Mouse (Mus musculus): ENCODE data around the gene Trpc3. TPM values are rescaled to one million over a fixed set of nuclear protein-coding genes. Genes with fewer than 3 reads are reported as not detected.
"Not testable (repeated sequence)": the region's sequence is repeated elsewhere in the genome, so short reads cannot be mapped to it uniquely, and the experiment has no call there.

Gene Trpc3
- not detected for polyA plus RNA-seq (2017; shearing (Covaris generic))

GRCm38 (mm10) chr3:36689392-36690291, at the start of gene Trpc3:
TSS of gene Trpc3 (minus strand) at chr3:36690167.
- ATAC-seq, result no peak

DNA sequence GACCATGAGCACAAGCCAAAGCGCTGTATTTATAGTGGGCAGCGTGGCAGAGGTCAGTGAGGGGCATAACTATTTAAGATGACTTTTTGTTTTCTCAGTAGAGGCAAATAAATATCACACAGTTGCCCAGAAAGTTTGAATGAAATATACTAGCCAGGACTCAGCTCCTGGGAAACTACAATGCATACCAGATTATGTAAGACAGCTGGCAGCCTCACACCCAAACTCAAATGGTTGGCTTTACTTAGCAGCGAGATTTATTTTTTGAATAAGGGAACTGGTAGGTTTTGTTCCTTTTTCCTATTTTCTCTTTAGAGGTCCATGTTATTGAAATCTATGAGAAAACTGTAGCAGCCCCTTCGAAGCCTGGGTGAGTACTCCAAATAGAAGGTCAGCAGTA, 48.1 kb upstream of the Trpc3 start:
- ATAC-seq, result no peak

- ATAC-seq, result no peak
Measured at GRCm38 (mm10) chr3:36733075-36733474, 43.1 kb upstream of the Trpc3 start.

DNA sequence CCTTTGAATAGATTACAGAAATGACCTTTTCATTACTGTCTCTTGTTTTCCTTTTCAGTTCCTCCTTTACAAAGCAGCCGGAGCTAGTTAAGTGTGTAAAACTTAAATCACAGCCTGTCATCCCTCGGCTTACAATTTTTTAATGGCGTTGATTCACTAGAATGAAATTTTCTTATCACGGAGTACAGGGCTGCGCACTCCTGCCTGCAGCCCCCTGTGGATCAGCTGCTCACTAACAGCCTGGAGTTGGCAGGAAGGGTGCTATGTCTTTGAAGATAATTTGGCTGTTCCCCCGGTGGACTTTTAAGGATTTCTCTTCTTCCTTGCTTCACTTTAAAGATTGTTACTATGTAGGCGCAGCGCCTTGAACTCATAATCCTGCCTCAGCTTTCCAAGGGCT, 36.6 kb upstream of the Trpc3 start:
- no peak for ATAC-seq

DNA sequence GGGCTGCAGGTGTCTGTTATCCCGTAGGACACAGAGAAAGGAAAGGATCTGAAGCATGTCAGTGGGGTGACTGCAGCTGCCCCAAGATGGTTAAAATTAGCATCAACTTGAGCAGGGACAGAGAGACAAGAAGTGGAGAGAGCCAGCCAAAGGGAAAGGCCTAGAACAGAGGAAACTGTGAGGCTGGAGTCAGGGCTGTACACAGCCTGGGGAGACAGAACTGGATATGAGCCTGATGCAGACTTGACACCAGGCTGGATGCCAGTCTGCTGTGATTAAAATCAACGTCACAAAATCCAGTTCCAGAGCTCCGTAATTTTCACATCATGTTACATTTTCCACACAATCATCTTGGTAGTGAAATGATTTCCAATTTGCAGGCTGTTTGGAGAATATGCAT, 31.9 kb upstream of the Trpc3 start:
- ATAC-seq, result no peak

- ATAC-seq, result no peak
Measured at GRCm38 (mm10) chr3:36709521-36709920, 19.6 kb upstream of the Trpc3 start.

DNA sequence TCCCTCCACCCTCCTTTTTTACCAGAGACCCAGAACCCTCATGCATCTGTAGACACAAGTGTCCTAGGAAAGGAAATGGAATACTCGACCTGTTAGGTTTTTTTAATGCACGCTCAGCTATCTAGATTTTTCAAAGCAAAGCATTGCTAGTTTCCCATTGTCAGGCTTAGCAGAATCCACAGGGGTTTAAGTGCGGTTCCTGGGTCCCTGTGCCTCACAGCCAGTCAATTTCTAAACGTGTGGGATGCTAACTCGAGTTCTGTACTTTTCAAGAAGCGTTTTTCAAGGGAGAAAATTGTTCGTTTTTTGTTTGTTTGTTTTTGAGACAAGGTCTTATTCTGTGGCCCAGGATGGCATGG, 304 bp upstream of the Trpc3 start:
- no peak for ATAC-seq

DNA sequence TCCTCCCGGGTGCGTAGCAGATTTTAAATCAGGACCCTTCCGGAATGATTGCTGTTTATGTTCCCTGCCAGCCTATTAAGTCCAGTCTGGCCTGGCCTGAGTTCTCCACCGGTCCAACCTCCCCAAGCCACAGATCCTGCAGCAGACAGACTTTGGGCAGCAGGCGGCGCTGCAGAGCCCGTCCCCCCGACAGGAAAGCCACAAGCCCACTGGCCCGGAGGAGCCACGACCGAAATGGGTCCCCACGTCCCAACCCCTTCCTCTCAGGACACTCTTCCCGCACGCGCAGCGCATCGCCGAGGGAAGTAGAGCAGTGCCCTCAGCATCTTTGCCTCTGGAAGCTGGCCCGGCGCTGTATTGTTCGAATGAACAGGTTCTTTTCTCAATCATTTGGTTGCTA, 1.1 kb downstream of the Trpc3 start:
- no peak for ATAC-seq

DNA sequence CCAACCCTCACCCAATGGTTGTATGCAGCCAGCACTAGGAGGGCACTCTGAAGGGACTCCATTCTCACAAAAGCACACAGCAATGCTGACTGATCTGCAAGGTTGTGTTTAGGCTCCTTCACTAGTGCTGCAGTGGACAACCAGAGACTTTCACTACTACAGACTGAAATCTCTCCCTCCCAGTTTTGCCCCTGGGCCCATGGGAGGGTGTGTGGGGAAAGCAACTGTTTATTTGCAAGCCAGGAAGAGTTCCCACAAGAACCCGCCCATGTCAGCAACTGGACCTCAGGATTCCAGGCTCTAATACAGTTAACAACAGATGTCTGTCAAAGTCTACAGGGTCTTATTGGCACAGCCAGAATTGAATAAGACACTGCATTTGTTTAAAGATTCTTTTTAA, 14.1 kb downstream of the Trpc3 start:
- no peak for ATAC-seq

GRCm38 (mm10) chr3:36667814-36668213, 22.2 kb downstream of the Trpc3 start:
- ATAC-seq, result no peak

- not testable (repeated sequence) for ATAC-seq
Measured at GRCm38 (mm10) chr3:36645245-36645559, 44.8 kb downstream of the Trpc3 start.

- no peak for ATAC-seq
Measured at GRCm38 (mm10) chr3:36644554-36645244, 45.3 kb downstream of the Trpc3 start.

DNA sequence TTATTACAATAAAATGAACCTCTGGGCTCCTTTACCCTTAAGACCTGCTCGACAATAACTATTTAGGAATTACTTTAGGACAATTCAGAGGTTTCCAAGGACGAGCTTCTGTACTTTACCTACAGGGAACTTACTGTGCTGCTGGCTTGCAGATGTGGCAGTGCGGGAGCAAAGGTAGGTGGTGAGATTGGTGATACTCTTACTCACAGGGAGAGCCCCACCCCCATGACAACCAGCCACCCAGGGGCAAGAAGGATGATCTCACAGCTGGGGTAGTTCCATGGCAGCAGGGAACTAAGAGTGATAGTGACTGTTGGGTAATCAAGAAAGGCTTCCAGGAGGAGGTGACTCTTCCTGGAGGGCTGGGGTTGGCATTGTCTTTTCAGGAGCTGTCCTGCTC, 46.6 kb downstream of the Trpc3 start:
- no peak for ATAC-seq

GRCm38 (mm10) chr3:36642736-36643135, 47.2 kb downstream of the Trpc3 start:
- no peak for ATAC-seq

- no peak for ATAC-seq
Measured at GRCm38 (mm10) chr3:36640787-36641186, 49.2 kb downstream of the Trpc3 start.

GRCm38 (mm10) chr3:36635449-36635848, 54.5 kb downstream of the Trpc3 start:
- no peak for ATAC-seq

- no peak for ATAC-seq
Measured at GRCm38 (mm10) chr3:36626803-36627202, 63.2 kb downstream of the Trpc3 start.

GRCm38 (mm10) chr3:36618181-36618580, 71.8 kb downstream of the Trpc3 start:
- ATAC-seq, result no peak

GRCm38 (mm10) chr3:36613908-36614255, 76.1 kb downstream of the Trpc3 start:
- no peak for ATAC-seq

DNA sequence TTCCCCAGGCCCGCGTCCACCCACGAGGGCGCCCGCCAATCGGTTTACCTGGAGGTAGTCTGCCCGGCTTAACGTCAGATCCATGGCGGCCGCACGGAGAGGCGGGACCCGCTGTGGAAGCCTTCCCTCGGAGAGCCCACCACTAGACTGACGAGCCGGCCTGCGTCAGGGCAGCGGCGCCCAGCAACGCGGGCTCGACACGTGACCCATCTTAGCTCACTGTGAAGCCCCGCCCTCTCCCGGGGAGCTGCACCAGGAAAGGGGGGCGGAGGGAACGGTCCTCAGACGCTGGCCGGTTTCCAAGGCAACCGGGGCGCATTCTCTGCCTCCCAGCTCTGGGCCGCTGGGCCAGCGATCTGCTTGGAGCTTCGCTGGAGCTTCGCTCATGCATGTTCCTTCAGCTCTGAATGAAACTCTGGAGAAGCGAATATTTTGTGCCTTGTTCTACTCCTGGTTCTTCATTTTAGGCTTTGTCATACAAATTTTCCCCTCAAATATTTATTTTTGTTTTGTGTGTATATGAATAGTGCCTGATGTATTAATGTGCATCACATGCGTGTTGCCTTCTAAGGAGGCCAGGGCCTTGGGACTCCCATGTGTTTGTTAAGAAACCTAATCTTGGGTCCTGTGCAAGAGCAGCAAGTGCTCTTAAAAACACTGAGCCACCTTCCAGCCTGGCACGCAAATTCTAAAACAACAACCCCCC, 76.6 kb downstream of the Trpc3 start, which contains the start of gene Bbs7:
TSS of gene Bbs7 (minus strand) at position 276 of the 706 bp plus-strand sequence.
- ATAC-seq, result peak; percentile 98

DNA sequence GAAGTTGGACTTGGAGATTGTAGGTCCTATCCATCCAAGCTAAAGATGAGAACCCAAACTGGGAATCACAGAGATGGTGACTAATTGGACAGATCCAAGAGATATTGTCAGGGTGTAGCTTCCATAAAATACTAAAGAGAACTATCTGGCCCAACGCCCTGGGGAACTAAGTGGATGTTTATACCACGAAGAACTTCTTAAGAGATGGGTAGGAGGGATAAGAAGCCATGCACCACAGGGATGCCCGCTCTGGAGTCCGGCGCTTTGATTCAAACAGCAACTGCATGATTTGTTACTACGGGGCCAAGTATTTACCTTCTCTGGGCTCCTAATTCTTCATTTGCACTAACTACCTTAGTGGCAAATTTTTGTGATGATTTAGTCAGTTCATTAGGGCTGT, 77.3 kb downstream of the Trpc3 start:
- ATAC-seq, result no peak

- no peak for ATAC-seq
Measured at GRCm38 (mm10) chr3:36605894-36606783, 83.8 kb downstream of the Trpc3 start.

GRCm38 (mm10) chr3:36599773-36600172, 90.2 kb downstream of the Trpc3 start:
- ATAC-seq, result not testable (repeated sequence)
